Mouse (Mus musculus) testis, postnatal 10 days (tissue): ENCODE measurements around the gene Myo1d.

ENCODE experiments used
- DNase-seq: peaks from one replicate; pipeline ENCODE4 v3.0.0; 2021; ENCODE audit warnings: low spot score

Gene Myo1d

DNA sequence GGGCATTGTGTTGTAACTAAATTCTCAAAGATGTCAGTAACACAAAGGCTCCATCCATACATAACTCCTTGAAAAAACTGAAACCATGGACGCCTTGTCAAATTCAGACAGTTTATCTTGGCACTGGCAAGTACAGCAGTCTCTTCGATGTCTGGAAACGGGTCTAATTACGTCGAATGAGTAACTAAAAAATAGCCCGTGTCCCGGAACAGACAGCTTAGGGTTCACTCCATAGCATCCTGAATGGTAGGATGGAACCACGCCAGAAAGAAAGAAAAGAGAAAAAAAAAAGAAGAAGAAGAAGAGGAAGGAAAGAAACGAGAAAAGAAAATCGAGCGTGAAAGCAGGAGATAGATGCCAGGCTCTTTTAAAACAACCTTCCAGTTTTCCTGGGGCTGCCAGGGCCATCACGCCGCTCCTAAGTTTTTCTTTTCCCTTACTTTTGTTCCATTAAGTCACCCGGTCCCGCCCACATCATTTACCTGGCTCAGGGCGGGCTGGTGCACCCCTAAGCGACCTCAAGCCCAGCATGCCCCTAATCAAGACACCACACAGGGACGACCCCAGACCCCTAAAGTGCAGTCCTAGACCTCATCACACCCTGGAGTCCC is 804 bp downstream of the Myo1d start:
- DNase-seq = no peak

DNA sequence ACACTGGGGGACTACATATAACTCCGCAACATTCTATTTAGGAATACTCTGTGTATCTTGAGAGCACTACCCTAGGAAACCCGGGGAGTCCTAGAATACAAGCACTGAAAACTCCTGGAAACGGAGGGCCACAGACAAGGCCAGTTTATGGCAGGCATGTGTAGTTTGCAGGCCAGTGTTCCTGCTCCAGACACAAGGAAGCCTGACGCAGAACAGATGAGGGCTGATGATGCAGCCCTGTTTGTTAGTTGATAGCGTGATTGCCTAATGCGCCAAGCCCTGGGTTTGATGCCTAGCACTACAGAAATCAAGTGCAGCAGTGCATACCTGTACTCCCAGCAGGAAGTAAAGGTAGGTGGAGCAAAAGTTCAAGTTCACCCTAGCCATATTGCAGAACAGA is 1.7 kb downstream of the Myo1d start:
- no peak for DNase-seq

DNA sequence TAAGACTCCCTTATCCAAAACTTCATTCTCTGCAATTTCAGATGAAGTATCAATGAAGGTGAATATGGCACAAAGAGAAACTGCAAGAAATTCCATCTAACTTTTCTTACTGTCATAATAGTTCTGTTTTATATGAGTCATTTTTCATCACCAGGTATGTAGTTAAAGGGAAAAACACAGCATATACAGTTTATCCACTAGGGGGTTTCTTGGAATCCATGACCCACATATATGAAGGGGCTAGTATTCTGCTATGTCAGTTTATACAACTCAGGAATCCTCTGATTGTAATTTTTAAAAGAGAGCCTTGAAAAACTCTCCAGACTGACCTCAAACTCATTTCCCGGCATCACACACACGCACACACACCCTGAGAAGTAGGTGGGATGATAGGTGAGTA is 2.1 kb downstream of the Myo1d start:
- no peak for DNase-seq

DNA sequence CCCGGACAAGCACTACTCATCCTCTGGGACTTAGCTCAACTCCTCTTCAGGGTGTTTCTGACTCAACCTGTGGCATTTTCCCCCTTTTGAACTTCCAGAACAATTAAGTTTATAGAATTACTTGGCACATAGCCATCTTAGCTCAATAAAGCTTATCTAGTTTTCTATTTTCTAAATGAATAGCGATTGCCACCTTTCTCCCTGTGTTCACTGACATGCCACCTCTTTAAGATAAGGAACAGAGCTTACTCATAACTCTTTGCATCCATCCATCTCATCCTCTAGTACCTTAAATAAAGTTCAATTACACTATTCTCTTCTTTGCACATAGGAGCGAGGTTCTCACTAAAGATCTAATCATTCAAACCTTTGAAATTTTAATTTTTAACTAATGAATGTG is 4.3 kb downstream of the Myo1d start:
- DNase-seq = no peak

DNA sequence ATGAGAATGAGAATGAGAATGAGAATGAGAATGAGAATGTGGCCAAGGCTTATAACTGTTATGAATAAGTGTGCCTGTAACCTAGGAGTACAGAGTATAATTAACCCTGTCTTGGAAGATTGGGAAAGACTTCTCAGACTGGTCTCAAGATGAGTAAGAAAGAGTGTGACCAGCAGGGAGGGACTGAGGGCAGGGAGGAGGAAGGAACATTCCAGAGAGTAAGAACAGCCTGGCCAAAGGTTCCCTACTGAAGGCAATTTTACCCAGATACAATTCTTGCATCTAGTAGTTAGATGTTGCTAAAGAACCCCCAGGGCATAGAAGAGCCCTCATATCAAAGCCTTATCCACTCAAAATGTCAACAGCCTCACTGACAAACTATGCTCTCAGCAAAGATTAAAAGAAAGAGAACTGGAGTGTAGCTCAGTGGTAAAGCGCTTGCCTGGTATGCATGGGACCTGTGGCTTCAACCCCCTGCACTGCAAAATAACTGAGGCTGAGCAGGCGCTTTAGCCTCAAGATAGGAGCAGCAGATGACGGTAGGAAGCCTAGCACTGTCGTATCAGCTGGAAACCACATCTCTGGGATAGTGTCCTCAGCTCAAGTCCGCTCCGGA is 7.1 kb downstream of the Myo1d start:
- DNase-seq = no peak

DNA sequence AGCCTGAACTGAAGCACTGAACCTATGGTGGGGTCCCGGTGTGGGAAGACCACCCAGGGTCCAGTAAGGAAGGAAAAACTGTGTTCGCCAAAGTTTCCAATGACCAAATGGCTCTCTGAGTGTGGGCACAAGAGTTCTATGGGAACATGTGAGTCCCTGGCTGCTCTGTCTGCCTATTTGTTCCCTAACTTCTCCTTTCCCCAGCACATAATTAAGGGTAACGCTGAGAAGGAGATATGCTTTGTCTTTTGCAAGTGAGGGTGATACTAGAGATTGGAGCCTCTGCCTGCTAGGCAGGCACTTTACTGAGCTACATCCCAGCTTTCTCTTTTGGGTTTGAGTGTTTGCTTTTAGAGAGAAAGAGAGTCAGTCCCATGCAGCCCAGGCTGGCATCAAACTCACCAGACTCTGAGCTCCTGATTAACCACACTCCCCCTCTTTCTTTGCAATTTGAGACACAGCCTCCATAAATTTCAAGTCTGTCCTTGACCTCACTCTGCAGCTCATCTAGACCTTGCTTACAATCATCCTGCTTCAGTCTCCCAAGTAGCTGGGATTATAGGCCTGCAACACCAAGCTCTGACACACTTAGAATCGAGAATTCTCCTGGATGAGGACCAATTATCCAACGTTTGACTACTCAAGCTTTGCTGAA is 8.1 kb downstream of the Myo1d start:
- DNase-seq = no peak

DNA sequence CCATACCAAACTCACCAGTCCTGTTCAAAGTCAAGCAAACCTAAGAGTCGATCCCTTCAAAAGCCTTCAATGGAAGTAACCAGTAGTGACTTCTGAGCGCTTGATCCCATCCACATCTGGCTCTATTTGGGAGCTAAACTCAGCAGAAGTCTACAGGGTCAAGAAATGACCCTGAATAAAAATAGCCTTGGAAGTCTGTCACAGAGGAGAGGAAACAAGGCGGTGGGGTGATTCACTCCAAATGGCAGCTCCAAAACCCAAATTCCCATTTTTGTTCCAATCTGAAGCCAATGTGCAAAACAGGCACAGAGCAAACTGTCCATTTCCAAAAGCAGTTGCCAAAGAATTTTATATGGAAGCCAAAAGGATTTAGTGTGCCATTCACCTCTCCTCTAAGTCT is 8.6 kb downstream of the Myo1d start:
- no peak for DNase-seq

DNA sequence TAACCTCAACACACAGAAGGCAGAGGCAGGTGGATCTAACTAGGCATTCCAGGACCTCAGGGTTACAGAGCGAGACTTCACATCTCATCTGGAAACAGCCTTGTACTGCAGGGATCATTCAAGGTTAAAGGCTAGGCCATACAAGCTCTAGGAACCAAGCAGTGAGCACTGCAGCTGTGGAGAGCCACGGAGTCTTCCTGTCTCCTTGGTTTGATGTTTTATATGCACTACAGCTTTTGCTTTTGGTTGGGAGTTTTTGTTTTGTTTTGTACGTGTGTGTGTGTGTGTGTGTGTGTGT is 12.6 kb downstream of the Myo1d start:
- DNase-seq = no peak

DNA sequence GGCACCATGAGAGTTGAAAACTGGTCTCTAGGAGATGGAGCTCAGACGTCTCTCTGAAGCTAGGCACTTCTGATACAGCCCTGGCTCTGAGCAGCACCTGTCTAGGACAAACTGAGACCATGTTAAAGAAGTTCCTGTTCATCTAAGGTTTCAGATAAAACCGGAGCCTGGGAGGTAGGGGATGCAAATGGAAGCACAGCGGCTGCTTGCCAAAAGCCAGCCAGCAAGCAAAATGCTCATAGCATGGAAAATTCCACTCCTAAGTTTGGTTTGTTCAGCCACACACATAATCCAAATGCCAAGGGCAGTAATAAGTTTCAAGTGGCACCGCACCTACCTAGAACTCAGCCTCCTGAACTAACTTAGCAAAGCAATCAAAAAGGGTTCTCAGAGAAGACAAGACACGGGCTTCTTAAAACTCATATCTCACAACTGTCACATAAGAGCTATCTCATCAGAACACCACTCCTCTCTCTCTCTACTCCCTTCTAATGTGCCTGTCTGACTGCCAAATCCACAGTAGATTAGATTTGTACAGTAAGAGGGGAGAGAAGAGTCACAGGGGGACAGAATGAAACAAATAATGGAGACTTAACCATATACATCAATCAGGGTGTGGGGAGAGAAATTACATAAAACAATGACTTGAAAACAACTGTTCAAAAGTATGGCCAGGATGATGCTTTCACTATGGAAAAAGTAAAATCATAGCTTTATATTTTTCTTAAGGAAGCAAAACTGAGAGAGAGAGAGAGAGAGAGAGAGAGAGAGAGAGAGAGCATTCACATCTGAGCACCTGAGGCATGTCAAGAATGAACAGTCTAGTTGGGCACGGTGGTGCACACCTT is 13.1 kb downstream of the Myo1d start:
- no peak for DNase-seq

DNA sequence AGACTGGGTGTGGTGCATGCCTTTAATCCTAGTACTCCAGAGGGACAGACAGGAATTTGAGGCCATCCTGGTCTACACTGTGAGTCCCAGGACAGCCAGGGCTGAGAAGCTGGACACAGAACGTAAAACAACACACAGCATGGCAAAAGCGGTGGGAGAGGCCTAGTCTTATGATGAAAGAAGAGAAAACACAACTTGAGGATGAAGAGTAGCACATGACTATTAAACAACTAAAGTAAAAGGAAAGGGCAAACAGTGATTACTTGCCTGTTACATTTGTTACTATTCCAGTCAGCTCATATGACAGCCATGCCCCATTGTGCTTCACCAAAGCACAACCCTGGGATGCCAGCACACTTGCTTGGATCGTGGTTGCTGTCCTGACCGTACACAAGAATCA is 13.8 kb downstream of the Myo1d start:
- no peak for DNase-seq

DNA sequence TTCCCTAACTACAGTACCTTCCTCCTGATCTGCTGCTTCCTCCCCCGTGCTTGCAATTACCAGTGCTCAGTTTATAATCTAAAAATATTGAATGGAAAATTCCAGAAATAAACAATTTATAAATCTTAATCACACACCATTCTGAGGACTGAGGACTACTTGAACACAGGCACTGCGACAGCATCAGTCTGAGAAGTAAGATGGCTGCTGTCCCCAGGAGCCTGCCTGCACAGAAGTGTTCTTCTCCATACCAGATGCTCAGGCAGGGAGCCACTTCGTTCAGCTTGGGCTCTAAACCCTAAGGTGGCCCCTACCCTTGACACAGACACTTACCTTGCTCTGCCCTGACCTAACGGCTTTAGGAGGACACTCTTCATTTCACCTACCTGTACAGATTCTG is 17.8 kb downstream of the Myo1d start:
- DNase-seq = no peak

DNA sequence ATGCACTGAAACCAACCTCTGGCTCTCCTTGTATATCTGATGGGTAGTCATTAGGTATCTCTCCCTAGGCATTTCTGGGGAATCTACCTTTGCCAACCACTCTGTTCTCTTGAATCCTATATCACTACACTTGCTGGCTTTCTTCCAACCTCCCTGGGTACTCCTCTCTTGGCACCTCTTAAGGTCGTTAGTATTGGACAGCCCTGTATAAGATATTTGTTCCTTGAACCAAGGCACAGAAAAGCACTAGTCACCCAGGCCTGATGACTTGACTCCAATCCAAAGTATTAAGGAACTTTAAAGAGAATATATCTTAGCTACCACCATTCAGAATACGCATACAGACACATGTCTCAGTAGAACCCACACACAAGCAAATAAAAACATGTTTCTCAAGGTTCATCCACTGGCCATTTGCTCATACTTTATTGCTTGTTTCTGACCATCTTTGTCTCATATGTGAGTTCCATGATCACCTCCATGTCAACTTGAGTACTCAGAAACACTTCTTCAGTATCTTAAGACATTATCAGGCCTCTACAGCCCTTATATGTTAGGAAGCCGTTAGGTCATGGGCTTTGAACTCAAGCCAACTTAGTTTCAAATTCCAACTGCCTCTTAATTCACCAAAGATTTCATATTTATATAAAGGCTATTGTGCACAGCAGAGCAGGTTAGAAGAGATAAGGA is 18.4 kb downstream of the Myo1d start:
- no peak for DNase-seq

DNA sequence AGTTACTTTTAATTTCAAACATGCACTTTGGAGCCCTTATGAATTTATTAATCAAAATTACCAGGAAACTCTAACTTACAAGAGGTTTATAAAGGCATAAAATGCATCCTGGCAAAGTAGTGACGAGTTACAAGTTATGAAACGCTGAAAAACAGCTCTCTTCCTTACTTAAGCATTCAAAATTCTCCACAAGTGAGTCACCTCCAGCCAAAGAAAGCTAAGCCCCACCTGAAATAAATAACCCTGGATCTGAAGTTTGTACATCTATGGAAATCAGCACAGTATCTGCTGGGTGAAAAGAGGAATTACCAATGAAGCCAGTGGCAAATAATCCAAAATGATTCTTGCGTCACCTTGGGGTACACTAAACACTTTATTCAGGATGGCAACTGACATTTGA is 20.8 kb downstream of the Myo1d start:
- DNase-seq = no peak

DNA sequence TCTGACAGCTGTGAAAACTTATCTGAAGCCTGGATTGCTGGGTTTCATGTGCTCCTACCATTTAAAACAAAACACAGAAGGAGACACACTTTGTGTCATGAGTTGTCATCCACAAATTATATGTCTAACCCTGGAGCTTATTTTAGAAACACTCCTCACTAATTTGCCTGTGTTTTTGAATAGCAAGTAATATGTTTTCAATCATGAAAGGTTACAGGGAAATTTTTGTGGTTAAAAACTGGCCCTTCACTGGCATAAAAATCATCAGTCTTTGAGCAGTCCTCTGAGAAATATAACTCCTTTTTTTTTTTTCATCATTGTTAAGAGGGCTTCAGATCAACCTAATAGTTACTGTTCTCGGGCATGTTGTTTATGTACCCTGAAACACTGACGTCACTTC is 25.6 kb downstream of the Myo1d start:
- no peak for DNase-seq

DNA sequence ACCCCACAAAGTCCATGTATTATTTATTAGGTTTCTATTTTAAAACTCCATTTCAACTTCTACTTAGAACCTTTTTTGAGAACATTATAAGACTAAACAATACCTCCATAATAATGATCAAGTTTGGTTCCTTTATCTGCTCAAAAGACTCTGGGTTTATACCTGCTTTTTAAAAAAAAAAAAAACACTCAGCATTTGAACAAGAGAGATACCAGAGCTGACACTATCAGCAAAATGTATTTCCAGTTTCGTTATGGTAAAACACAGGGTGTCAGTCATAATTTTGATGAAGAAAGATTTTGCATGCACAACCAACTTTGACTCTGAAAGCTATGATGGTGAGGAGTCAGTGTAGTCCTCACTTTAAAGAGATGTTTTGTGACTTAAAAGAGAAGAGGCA is 28.7 kb downstream of the Myo1d start:
- DNase-seq = no peak

DNA sequence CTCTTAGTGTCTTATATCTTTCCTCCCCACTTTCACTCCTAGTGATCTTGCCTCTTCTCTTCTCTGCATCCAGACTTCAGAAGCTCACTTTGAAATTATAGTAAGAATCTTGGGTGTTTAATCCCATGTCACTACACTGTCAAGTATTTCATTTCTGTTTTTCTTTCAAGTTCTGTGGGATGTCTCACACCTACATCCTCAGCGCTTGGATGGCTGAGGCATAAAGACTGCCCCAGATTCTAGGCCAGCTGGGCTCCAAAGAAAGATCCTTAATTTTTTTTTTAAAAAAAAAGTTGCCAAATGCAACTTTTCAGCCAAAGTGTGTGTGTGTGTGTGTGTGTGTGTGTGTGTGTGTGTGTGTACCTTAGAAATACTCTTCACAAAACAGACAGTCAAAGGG is 30.6 kb downstream of the Myo1d start:
- DNase-seq = no peak

DNA sequence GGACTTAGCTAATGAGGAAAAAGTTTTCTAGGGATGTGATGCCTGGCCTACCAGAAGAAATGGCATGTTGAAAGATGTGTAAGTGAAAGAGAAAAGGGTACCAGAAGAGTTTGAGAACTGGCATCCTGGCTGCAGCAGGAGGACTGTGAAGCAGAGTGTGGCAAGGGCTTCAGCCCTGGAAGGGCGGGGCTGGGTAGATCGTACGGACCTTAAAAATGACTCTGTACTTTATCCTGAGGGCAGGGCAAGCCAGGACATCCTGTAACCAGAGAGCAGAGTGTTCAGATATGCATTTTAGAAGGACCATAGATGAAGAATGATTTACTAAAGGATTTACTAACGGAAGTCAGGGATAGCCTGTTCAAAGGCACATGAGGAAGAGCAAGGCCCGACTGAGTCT is 34.4 kb downstream of the Myo1d start:
- no peak for DNase-seq

DNA sequence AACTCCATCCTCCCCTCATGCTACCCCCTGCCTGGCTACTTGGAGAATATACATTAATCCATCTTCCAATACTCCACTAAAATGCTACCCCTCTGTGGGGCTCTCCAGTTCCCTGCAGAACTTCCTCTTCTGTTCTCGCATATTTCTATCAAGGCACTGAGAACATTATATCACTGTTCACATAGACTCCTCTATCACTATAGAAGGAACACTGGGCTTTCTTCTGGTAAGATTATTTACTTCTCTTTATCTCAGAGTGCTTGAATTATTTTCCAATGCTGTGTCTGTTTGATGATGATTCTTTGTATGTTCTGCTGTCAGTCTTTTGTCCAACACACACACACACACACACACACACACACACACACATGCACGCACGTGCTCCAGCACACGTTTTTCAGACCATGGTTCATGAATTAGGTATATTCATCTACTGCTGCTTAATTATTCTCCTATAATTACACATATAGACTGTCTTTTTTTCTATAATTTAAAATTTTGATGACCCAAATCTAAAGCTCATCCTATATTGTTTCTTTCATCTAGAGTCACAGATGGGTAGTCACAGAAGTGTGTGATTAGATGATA is 35.9 kb downstream of the Myo1d start:
- DNase-seq = no peak

DNA sequence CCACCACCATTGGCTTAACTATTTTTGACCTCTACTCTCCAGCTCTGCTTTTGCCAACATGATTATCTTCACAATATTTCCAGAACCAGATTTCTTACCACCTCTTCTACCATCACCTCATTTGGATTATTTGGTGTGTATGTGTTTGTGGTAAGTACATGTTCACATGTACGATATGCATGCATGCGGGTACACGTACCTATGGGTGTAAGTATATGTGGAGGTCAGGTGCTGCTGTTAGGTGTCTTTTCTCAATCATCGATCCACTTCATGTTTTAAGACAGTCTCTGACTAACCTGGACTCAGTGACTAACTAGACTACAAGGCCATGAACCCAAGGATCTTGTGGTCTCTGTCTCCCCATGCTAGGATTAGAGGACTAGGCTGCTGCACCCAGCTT is 37.4 kb downstream of the Myo1d start:
- no peak for DNase-seq

DNA sequence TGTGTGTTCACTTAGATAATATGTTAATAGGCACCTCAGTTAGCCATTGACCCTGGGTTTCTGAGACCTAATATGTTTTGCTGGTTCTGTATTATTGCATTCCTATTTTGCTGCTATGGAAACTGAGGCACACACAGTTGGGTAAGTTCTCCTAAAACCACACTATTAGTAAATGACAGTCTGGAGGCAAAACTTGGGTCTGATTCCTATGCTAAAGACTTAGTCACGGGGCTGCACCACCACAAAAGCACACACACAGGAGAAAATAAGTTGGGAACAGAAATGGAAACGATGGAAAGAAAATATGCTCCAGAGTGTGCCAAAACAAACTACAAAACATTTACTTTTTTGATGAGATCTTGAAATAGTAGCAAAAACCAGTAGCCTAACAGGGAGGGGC is 45.1 kb downstream of the Myo1d start:
- DNase-seq = no peak

DNA sequence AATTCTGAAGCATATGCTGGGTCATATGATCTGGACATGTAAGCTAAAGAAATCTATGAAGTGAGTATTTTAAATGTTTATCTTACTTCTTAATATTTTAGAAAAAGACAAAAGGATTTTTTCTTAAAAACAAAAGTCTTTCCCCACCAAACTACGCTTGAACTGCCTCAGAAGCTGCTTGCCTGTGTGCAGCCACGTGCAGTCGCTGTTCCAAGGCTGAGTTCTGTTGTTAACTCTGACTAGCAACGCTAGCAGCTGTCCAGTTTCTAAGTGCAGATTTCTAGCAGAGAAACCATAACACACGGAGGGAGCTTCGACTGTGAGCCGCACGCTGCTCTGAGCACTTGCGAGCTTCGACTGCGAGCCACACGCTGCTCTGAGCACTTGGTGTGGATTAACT is 55.1 kb downstream of the Myo1d start:
- no peak for DNase-seq

DNA sequence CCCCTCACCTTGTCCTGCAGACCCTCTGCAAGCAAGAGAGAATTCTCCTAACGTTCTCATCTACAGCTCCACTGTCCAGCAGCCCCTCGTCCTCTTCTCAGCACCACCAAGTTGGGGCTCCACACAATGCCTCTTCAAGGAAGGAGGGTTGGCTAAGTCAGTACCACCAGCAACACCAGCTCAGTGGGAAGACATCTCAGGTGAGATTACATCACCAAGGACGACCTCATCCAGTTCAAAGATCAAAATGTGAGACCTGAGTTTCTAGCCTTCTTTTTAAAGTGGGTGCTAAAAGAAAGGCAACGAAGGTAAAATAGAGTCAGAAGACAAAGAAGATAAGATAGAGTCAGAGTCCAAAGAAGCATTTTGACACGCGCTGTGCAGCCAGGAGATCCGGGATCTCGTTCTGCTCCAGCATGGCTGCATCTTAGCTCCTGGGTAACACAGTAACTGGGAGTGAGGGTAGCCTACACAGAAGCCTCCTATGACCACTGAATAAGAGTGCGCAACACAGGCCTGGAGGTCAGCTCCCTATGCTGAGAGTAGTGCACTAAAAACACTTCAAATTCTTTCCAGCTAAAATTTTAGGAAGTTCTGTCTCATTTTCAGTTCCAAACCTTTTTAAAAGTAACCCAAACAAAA is 56.3 kb downstream of the Myo1d start:
- no peak for DNase-seq
